Mouse (Mus musculus) hindlimb bud, embryonic 11.5 days (tissue): ENCODE measurements around the gene Dcaf6.

Experiments used
- DNase-seq: peaks from one replicate; pipeline ENCODE4 v3.0.0-alpha.2; 2012; ENCODE audit warnings: low read depth, low spot score; ENCODE audit errors: extremely low spot score

Gene Dcaf6

DNA sequence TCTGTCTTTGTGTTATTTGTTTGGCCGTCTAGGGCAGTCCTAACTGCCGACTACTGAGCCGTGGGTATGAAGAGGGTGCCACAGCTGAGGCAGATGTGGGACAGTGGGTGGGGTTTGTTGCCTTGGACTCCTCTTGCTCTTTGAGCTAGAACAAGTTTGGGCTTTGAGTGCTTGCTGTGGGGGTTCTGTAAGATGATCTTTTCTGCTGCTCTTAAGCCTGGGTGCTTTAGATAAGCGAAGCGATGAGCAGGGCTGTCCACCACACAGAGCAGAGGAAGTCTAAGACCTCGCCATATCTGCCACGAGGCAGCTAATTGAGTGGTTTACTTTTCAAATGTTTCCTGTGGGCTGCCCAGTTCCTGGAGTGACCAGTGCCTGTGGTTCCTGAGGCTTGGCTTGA lies 137.3 kb downstream of the Dcaf6 start:
- no peak for DNase-seq

DNA sequence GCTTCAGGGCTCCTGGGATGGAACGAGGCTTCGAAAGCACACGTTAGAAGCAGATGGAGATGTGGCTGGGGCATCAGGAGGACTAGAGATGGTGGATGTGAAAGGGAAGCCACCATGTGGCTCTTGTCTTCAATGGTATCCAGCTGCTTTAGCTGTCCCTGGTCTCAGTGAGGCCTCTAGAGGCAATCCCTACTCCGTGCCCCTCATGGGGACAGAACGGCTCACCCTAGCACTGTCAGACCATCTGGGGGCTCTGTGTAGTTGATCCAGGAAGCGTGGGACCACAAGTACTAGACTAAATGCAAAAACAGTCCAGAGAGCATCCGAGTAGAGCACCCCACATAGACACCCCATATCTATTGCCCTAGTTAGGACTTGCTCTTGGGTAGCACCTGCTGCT lies 138.4 kb downstream of the Dcaf6 start:
- no peak for DNase-seq

DNA sequence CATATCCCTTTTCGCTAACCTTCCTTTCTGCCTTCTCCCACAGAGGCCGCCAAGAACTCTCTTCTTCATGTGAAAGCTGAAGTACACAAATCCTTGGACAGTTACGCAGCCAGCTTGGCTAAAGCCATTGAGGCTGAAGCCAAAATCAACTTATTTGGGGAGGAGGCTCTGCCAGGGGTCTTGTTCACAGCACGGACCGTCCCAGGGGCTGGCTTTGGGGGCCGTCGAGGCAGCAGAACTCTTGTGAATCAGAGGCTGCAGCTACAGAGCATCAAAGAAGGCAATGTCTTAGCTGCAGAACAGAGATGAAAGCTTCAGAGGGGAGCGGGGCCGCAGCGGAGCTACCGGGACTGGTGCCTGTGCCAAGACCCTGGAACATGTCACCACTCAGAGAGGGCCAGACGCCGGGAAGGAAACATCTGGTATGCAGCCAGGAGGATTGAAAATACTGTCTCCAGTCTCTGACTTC lies 138.8 kb downstream of the Dcaf6 start:
- DNase-seq: no peak

DNA sequence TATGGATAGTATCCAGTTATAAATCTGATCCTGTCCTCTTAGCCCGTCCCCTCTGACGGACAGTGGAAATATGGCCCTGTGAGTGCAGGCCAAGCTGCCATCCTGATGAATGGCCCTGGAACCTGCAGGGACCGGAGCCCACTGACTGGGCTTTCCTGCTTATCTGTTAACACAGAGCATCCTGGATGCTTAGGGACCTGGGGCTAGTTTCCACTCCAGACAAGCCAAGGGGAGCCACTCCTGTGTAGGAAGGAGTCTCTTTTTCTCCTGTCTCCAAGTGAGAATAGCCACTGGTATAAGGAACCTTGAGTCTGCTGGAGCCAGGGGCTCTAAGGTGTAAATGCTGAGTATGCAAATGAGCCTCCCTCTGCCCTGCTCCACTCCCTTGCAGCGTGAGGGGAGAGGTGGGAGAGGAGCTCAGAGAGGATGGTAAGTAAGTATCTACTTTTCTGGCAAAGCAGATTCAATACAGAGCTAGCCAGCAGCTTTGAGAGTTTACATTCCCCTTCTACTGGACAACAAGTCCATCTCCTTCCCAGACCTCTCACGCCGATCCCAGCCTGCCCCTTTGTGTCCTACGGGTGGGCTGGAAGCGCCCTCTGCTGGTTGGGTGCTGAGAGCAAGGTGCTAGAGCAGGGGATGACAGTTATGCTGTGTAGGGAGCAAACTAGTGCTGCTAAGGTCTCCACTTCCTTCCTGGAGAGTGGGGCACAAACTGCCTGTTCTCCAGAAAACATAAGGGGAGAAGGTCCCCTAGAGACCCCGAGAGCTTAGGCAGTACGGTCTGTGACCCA lies 139.9 kb downstream of the Dcaf6 start:
- no peak for DNase-seq

DNA sequence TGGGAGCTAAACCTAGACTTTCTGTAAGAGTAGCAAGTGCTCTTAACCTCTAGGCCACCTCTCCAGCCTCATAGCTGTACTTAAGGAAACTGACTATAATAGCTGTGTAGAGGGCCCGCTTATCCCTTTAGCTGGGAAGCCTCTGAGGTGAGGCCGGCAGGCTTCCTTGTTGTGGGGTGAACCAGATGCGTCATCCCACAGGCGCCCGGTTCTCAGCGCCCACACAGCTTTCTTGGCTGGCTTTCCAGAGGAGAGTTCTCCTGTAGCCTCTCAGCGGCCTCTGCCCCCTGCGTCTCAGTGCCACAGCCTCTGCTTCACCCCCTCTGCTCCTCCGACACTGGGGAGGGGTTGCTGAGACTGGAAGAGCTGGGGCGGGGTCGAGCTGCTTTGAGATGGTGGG lies 143.9 kb downstream of the Dcaf6 start:
- DNase-seq: no peak

DNA sequence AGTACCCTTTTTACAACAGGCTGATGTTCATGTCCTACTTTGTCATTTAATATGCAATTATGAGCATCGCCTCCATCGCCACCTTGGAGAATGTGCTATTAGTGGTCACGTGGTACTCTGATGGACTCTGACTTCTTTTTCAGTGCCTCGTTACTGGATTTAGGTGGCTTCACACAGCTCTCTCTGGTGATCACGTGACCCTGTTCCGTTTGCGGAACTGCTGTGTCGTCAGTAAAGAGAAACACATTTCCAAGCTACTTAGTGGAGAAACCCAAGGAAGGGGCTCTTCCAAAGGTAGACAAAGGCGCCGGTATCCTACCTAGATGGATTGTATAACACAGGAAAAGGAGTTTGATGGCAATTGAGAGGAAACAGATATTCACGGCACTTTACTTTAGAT lies 152.1 kb downstream of the Dcaf6 start:
- DNase-seq: no peak

DNA sequence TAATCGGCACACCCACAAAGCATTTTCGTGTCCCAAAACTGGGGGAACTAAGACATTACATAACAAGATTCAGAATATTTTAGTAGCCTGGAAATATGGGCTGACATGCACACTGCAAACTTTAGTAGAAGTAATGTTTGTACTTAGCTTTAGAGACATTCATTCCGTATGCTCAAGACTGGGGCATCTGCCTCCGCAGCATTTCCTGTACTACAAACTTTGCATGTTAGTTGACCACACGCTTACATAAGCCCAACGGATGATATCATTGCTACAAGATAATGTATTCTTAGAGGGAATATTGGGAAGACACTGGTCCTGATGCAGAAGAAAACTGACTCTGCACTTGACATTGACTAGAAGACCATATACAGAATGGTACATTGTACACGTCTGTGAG lies 155.9 kb downstream of the Dcaf6 start:
- no peak for DNase-seq

DNA sequence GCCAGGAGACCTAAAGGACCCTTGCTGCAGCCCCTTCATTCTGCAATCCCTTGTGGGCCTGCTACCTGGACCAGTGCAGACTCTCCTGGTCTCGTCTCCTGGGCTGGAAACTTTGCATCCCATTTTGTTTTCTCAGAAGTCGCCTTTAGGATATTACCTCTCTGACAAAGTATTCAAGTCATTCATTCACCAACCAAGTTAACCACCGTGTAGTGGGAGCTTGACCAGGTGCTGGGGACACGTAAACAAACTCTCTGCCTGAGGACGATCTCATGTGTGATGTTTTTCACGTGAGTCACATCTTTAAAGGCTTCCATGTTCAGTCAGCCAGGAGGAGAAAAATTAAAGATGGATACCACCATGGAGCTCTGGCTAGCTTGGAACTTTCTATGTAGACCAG lies 157.1 kb downstream of the Dcaf6 start:
- DNase-seq: no peak

DNA sequence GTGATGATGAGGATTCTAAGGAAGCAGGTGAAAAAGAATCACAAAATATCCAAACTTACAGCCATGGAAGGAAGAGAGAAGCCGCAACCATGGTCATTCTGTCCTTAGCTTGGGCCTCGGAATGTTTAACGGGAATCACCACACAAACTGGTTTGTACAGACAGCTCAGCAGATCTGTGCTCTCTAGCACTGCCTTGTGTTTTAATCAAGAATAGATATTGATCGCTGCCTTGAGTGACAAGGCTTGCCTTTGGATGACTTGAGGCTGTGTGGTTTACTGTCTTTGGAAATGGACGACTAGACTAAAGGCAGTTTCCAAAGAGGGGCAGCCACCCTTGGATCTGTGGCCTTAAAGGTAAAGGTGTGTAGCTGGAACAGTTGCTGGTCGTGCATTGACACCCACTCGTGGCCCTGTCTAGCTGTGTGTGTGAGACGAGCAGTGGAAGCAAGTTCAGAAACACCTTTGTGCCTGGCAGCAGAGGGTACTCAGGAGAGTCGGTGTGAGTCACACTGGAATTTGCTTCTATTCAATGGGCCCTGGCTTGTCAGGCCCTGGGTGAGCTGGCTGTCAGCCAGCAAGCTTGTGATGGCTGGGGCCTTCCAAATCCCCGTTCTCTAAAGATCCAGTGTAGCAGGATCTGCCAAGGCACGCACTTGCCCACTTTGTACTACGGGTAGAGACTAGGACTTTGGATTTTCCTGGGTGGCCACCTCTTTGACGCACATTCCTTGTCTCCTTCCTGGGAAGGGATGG lies 157.6 kb downstream of the Dcaf6 start:
- DNase-seq: no peak

DNA sequence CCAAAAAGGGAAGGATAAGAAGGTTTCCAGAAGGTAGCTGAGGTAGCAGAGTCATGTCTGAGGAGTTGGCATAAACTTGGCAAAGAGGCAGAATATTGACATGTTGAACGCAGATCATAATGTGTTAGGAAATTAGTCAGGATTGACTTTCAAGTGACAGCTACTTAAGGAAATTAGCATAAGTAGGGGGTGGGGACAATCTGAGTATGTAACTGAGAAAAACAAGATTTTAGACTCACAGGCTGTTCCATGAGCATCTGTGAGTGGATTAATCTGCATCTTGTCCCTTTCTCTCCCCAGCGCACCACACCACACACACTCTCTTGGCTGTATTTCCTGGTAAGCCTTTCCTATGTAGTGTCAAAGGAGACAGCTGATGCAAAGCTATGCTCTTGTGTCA lies 158.7 kb downstream of the Dcaf6 start:
- DNase-seq: no peak

DNA sequence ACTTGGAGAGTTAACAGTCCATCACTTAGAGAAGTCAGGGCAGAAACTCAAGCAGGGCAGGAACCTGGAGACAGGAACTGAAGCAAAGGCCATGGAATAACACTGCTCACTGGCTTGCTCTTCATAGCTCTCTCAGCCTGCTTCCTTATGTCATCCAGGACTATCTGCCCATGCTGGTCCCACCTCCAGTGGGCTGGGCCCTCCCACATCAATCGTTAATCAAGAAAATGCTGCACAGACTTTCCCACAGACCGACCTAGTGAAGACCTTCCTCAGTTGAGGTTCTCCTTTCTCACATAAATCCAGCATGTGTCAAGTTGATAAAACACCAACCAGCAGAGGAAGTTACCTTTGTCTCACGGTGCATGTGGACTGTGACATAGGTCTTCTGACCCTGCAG lies 159.2 kb downstream of the Dcaf6 start:
- no peak for DNase-seq

DNA sequence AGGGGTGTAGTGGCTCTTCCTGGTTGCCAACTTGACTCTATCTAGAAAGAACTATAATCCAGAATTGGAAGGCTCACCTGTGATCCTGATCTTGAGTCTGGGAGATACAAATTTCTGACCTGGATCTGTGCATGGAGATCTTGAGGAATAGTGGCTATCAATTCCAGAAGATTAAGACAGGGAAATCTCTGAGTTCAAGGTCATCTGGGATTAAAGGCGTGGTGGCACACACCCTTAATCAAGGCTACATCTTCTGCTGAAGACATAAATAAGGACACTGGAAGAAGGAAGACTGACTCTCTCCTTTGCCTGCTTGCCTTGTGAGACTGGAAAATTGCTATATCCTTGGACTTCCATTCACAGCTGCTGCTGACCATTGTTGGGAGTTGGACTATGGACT lies 164.8 kb downstream of the Dcaf6 start, which contains the start of gene Gpr161:
Gene Gpr161 (plus strand): TSS at position 301 of the 400 bp plus-strand sequence.
- no peak for DNase-seq

DNA sequence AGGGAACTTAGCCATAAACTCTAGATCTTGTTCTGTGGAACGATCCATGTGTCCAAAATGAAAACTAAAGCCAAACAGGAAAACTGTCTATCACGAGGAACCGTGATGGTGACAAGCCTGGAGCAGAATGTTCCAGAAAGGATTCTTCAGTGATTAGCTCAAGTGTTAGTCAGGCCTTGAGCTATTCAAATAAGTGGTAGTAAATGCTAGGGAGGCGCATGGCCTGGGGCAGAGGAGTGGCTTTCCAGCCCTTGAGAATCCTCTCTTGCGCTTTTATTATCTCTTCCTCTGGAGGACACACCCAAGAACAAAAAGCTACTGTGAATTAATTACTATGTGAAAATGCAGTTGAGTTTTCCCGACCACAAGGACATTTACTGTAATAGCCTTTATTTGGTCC lies 168.7 kb downstream of the Dcaf6 start:
- no peak for DNase-seq

DNA sequence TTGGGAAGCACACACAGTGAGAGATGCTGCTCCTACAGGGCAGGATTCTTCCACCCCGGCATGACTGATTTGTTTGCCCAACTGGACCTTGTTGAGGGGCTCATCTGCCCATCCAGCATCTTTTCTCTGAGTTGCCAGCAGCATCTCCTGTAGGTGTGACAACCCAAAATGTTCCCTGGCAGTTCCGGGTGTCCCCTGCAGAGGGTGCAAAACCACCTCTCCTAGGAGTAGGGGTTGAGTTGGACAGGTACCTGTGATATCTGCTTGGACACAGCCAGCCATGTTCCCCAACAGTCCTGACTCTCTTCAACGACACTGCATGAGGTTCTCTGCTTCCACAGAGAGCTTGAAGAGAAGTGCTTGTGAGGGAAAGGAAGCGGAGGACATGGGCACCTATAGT lies 170.4 kb downstream of the Dcaf6 start:
- no peak for DNase-seq

DNA sequence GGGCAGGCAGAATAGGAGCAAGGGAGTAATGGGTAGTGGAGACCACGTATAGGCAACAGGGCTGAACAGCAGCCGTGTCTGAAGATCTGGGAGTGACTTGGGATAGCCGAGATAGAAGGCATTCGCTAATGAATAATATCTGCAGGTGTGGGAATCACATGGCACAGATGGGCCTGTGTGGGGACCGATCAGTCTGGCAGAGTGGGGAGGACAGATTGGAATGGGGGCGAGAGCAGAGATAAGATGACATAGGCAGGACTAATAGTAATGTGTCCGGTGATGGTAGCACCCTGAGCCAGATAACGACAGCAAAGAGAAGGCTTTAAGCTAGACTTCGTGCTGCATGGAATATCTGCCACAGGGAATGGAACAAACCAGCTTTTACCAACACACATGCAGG lies 172.1 kb downstream of the Dcaf6 start:
- DNase-seq: no peak

DNA sequence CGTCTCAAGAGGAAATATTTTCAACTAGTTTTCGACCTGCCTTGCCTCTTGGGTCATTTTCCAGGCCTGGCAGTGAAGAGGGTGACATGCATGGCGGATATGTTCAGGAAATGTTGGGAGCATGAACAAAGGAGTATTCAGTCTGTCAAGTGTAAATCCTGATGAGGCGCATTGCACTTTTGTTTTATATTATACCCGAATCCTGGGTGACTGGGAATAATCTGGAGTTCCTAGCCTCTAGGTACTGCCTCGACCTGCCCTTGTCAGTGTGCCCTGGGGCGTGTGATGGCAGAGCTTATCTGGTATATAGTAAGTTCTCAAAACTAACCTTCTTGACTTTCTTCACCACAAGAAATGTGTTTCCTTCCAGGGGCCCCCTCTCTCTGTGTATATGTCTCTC lies 176.2 kb downstream of the Dcaf6 start:
- DNase-seq: no peak

DNA sequence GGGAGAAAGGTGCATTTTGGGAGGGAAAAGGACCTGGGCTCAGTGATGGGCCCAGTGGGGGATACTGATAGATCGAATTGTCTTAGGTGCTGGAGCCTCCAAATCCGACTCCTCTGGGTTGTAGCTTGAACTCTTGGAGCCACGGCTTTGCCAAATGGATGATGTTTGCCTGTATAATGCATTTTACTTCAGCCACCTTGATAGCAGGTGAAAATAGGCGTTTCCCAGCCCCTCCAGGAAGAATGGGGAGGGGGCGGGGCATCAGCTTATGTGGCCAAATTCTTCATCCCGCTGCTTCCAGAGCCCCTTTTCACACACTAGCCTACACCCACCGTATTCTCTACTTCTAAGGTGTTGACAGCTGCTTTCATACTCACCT lies 177.3 kb downstream of the Dcaf6 start:
- DNase-seq: no peak

DNA sequence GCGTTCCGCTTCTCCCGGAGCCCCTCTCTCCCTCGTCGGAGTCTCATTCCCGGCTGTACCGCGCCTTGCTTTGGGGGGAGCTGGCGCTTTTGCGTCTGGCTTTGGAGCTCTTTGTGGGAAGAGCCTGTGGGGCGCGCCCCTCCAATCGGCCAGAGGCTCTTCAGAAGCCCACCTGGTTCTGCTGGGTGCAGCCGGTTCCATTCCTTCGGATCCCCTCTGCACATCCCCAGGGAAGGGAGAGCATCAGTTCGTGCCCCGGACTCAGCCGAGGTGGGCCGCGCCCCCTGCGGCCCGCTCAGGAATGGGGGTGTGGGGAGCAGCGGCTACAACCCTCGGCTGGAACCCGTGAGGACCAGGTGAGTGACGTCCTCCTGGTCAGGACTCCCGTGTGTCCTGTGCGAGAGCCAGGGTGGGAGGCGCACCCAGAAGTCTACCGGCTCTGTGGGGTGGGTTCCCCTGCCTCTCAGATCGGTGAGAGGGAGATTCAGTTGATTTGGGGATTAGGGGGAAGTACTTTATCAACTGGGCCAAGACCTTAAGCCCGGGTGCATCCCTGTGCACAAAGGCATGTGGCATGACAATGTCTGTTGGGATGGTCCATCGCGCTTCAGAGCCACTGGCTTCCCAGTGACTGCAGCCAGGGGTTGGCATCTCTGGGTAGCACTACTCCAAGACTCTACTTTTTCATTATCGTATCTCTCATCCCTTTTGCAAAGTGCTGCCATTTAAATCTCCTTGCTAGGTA lies 177.9 kb downstream of the Dcaf6 start:
- no peak for DNase-seq

DNA sequence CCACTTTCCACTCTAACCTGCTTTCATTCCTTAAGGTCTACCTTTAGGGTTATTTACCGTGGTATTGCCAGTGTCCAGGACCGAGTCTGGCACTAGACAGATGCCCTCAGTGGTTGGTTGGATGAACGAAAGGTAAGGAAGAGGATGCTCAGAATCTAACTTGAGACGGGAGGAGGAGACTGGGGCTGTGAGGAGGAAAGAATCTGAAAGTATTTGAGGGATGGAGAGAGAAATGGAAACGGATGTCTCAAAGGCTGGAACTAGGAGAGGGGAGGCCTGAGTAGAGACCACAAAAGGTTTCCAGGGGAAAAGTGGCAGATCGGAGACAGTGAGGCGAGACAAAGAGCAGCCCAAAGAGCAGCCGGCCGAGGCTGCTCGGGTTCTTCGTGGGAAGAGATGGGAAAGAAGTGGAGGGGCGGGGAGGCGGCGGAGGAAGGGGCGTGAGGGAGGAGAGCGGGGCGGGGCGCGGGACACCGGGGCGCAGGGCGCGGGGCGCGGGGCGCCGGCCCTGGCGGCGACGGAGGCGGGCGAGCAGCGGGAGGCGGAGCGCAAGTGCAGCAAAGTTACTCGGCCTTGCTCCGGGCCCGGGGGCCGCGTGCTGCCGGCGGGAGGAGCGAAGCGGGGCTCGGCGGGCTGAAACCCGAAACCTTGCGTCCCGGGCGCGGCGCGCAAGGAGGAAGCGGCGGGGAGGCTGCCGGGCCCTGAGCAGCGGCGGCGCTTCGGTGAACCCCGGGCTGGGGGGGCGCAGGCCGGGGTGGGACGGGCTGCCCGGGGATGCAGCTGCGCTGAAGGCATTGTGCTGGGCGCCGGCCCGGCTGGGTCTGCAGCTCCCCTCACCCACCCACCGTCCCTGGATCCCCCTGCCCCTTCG lies 178.7 kb downstream of the Dcaf6 start:
- DNase-seq: peak; percentile 44

DNA sequence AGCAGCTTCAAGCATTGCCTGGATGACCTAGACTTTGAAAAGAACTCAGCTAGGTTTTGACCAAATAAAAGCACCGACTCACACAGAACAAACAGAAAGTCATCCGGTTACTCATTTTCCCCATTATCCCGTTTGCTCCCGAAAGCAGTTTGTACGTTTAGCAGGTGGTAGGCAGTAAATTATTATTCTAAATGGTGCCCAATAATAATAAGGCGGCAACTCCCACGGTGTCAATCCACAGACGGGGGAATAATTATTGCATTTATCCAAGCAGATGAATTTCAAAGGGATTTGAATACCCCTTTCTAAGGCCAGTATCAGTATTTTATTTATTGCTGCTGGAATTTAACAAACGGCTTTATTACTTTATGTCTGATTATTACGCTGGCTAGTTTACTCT lies 179.5 kb downstream of the Dcaf6 start:
- no peak for DNase-seq
